Mouse (Mus musculus): Measurements from ENCODE around the gene Metap1.
"Not testable (repeated sequence)": the region's sequence is repeated elsewhere in the genome, so short reads cannot be mapped to it uniquely, and the experiment has no call there.

Gene Metap1

GRCm38 (mm10) chr3:138499854-138500740, 10.8 kb upstream of the Metap1 start:
- DNase-seq (ENCODE audit: low read depth, low spot score), result no peak

GRCm38 (mm10) chr3:138498731-138499130, 9.4 kb upstream of the Metap1 start:
- DNase-seq (ENCODE audit: low read depth, low spot score), result no peak

- DNase-seq (ENCODE audit: low read depth, low spot score), result no peak
Observed at GRCm38 (mm10) chr3:138495166-138496145, 6.1 kb upstream of the Metap1 start.

- no peak for DNase-seq (ENCODE audit: low read depth, low spot score)
Observed at GRCm38 (mm10) chr3:138494565-138494964, 5.2 kb upstream of the Metap1 start.

GRCm38 (mm10) chr3:138493668-138494067, 4.4 kb upstream of the Metap1 start:
- DNase-seq (ENCODE audit: low read depth, low spot score), result no peak

- no peak for DNase-seq (ENCODE audit: low read depth, low spot score)
Observed at GRCm38 (mm10) chr3:138490034-138490337, 671 bp upstream of the Metap1 start.

GRCm38 (mm10) chr3:138488584-138489326, 560 bp downstream of the Metap1 start:
- DNase-seq (ENCODE audit: low read depth, low spot score), result no peak

GRCm38 (mm10) chr3:138483240-138483639, 6.1 kb downstream of the Metap1 start:
- DNase-seq (ENCODE audit: low read depth, low spot score), result no peak

GRCm38 (mm10) chr3:138481526-138482284, 7.6 kb downstream of the Metap1 start:
- no peak for DNase-seq (ENCODE audit: low read depth, low spot score)

- DNase-seq (ENCODE audit: low read depth, low spot score), result no peak
Observed at GRCm38 (mm10) chr3:138479489-138479888, 9.8 kb downstream of the Metap1 start.

- DNase-seq (ENCODE audit: low read depth, low spot score), result no peak
Observed at GRCm38 (mm10) chr3:138471066-138471465, 18.2 kb downstream of the Metap1 start.

- DNase-seq (ENCODE audit: low read depth, low spot score), result not testable (repeated sequence)
Observed at GRCm38 (mm10) chr3:138466656-138467055, 22.7 kb downstream of the Metap1 start.

GRCm38 (mm10) chr3:138464573-138465147, 24.7 kb downstream of the Metap1 start:
- no peak for DNase-seq (ENCODE audit: low read depth, low spot score)

GRCm38 (mm10) chr3:138463807-138464206, 25.5 kb downstream of the Metap1 start:
- DNase-seq (ENCODE audit: low read depth, low spot score), result no peak

GRCm38 (mm10) chr3:138463137-138463536, 26.2 kb downstream of the Metap1 start:
- DNase-seq (ENCODE audit: low read depth, low spot score), result no peak

GRCm38 (mm10) chr3:138461832-138462231, 27.5 kb downstream of the Metap1 start:
- no peak for DNase-seq (ENCODE audit: low read depth, low spot score)

GRCm38 (mm10) chr3:138460260-138460659, 29.1 kb downstream of the Metap1 start:
- DNase-seq (ENCODE audit: low read depth, low spot score), result no peak

GRCm38 (mm10) chr3:138458441-138458840, 30.9 kb downstream of the Metap1 start:
- no peak for DNase-seq (ENCODE audit: low read depth, low spot score)

- no peak for DNase-seq (ENCODE audit: low read depth, low spot score)
Observed at GRCm38 (mm10) chr3:138454711-138455435, 34.4 kb downstream of the Metap1 start.

GRCm38 (mm10) chr3:138454234-138454633, 35.1 kb downstream of the Metap1 start:
- no peak for DNase-seq (ENCODE audit: low read depth, low spot score)

Data from retina, adult 2 months (tissue).